Comparison of ENCODE assay signal across 10 mouse cellular contexts in the genomic region with DNA sequence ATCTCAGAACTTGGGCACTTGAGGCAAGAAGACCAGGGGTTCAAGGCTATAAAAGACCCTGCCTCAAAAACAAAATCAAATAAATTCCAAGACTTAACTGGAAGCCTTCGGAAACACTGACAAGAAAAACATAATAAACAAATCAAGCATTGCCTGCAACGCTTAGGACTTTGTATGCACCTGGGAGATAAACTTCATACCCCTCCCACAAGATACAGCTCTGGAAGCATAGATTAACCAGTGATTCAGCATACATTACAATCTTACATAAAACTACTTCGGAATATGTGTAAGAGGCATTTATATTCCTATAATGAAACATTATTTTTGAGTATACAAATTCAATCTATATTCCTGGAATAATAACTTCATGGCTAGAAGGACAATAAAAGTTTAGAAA. TPM values are rescaled to one million over a fixed set of nuclear protein-coding genes. Genes with fewer than 3 reads are reported as not detected.
A peak's percentile ranks its signal among the peaks of the same experiment; 100 is the strongest.
DNase-seq lines count a peak whose midpoint lies in the region; ATAC-seq and TF ChIP-seq lines count a peak whose summit lies in the region.
"Had no signal": no experiment of that assay in that cellular context is flagged by ENCODE, and none has a peak within 500 bp of the region (broad histone marks: within the 10 kb centered on the region; RNA-seq: fewer than 3 reads in every experiment).

No protein-coding gene starts in this region.

- no peak overlapping the region for H3K4me3 ChIP-seq in hindbrain, postnatal 0 days (ENCODE audit: low read length)
- no peak overlapping the region for H3K4me3 ChIP-seq in hindbrain, embryonic 14.5 days (replicated peaks; ENCODE audit: low read length)
- no peak overlapping the region for H3K4me3 ChIP-seq in midbrain, embryonic 11.5 days (ENCODE audit: low read depth, low read length)
- no peak overlapping the region for H3K4me3 ChIP-seq in midbrain, embryonic 16.5 days (ENCODE audit: low read depth, low read length)
- H3K4me3 ChIP-seq in limb, embryonic 10.5 days = peak overlapping the region; percentile 99; the same call in 1 of the 2 replicates
- no peak overlapping the region for H3K4me3 ChIP-seq in stomach, embryonic 15.5 days (replicated peaks)

- H3K9me3 ChIP-seq in hindbrain, postnatal 0 days (ENCODE audit: low read length) = no peaks in the 10 kb centered on the region
- no peaks in the 10 kb centered on the region for H3K9me3 ChIP-seq in hindbrain, embryonic 14.5 days (ENCODE audit: control insufficient read depth, low read length)
- H3K9me3 ChIP-seq in midbrain, embryonic 11.5 days (ENCODE audit: control insufficient read depth, low read length) = no peaks in the 10 kb centered on the region
- no peaks in the 10 kb centered on the region for H3K9me3 ChIP-seq in midbrain, embryonic 16.5 days (replicated peaks; ENCODE audit: control insufficient read depth, low read length, poor library complexity, severe bottlenecking)
- H3K9me3 ChIP-seq in limb, embryonic 10.5 days (replicated peaks) = no peaks in the 10 kb centered on the region
- no peaks in the 10 kb centered on the region for H3K9me3 ChIP-seq in stomach, embryonic 15.5 days
- H3K9me3 ChIP-seq: midbrain, embryonic 15.5 days had no signal

- no peaks in the 10 kb centered on the region for H3K36me3 ChIP-seq in hindbrain, postnatal 0 days (ENCODE audit: insufficient read depth, low read length)
- no peaks in the 10 kb centered on the region for H3K36me3 ChIP-seq in hindbrain, embryonic 14.5 days (replicated peaks; ENCODE audit: control insufficient read depth, insufficient read depth)
- H3K36me3 ChIP-seq in midbrain, embryonic 11.5 days (ENCODE audit: control insufficient read depth, insufficient read depth, low read length) = peaks cover under 1% of the 10 kb centered on the region
- H3K36me3 ChIP-seq in midbrain, embryonic 16.5 days (ENCODE audit: control insufficient read depth, insufficient read depth, low read length) = no peaks in the 10 kb centered on the region
- peaks cover 44% of the 10 kb centered on the region for H3K36me3 ChIP-seq in limb, embryonic 10.5 days
- H3K36me3 ChIP-seq in stomach, embryonic 15.5 days = no peaks in the 10 kb centered on the region
- H3K36me3 ChIP-seq: midbrain, embryonic 15.5 days had no signal

- ATAC-seq in hindbrain, postnatal 0 days = no peak
- no peak for ATAC-seq in hindbrain, embryonic 14.5 days (ENCODE audit: low FRiP score)
- ATAC-seq in midbrain, embryonic 11.5 days (ENCODE audit: low FRiP score) = no peak
- ATAC-seq in midbrain, embryonic 16.5 days = no peak
- no peak for ATAC-seq in stomach, embryonic 15.5 days (ENCODE audit: insufficient read depth, low FRiP score, low read depth)
- ATAC-seq: lung, postnatal 0 days; midbrain, embryonic 15.5 days had no signal

- peak overlapping the region; percentile 100; the same call in 1 of the 2 replicates for H3K4me2 ChIP-seq in hindbrain, postnatal 0 days (ENCODE audit: low read depth, low read length)
- no peak overlapping the region for H3K4me2 ChIP-seq in hindbrain, embryonic 14.5 days (replicated peaks)
- 0 out of 2 replicates have a peak overlapping the region, but pooled peaks have one; percentile 4 for H3K4me2 ChIP-seq in midbrain, embryonic 11.5 days
- no peak overlapping the region for H3K4me2 ChIP-seq in midbrain, embryonic 16.5 days (ENCODE audit: low read length)
- peak overlapping the region; percentile 10; the same call in 1 of the 2 replicates for H3K4me2 ChIP-seq in stomach, embryonic 15.5 days

- WGBS in hindbrain, postnatal 0 days = 71% methylated on average over 3 of the region's 3 CpGs
- WGBS in hindbrain, embryonic 14.5 days = 81% methylated on average over 3 of the region's 3 CpGs
- WGBS in midbrain, embryonic 11.5 days = 79% methylated on average over 3 of the region's 3 CpGs
- 79% methylated on average over 3 of the region's 3 CpGs for WGBS in midbrain, embryonic 16.5 days
- 69% methylated on average over 3 of the region's 3 CpGs for WGBS in limb, embryonic 10.5 days
- 45% methylated on average over 3 of the region's 3 CpGs for WGBS in stomach, embryonic 15.5 days

- H3K27me3 ChIP-seq in hindbrain, postnatal 0 days (ENCODE audit: insufficient read depth, low read length) = no peaks in the 10 kb centered on the region
- H3K27me3 ChIP-seq in hindbrain, embryonic 14.5 days (ENCODE audit: control insufficient read depth, insufficient read depth, low read length) = no peaks in the 10 kb centered on the region
- H3K27me3 ChIP-seq in midbrain, embryonic 11.5 days (ENCODE audit: control insufficient read depth, insufficient read depth, low read length) = no peaks in the 10 kb centered on the region
- no peaks in the 10 kb centered on the region for H3K27me3 ChIP-seq in midbrain, embryonic 16.5 days (ENCODE audit: control insufficient read depth, insufficient read depth, low read depth, low read length)
- H3K27me3 ChIP-seq in limb, embryonic 10.5 days (ENCODE audit: low read depth, poor library complexity, severe bottlenecking) = no peaks in the 10 kb centered on the region
- H3K27me3 ChIP-seq in stomach, embryonic 15.5 days (replicated peaks) = no peaks in the 10 kb centered on the region
- H3K27me3 ChIP-seq: midbrain, embryonic 15.5 days had no signal

- H3K4me1 ChIP-seq in hindbrain, postnatal 0 days (ENCODE audit: insufficient read depth, low read length) = no peaks in the 10 kb centered on the region
- H3K4me1 ChIP-seq in hindbrain, embryonic 14.5 days (replicated peaks; ENCODE audit: control insufficient read depth, insufficient read depth, low read length) = peaks cover 9% of the 10 kb centered on the region
- H3K4me1 ChIP-seq in midbrain, embryonic 11.5 days (ENCODE audit: control insufficient read depth, insufficient read depth, low read length) = peaks cover 12% of the 10 kb centered on the region; the same call in 1 of the 2 replicates
- H3K4me1 ChIP-seq in midbrain, embryonic 16.5 days (ENCODE audit: control insufficient read depth, insufficient read depth, low read length) = peaks cover 5% of the 10 kb centered on the region
- H3K4me1 ChIP-seq in limb, embryonic 10.5 days = peaks cover 40% of the 10 kb centered on the region
- H3K4me1 ChIP-seq in stomach, embryonic 15.5 days = peaks cover 5% of the 10 kb centered on the region; the same call in 1 of the 2 replicates

- DNase-seq in hindbrain, postnatal 0 days (ENCODE audit: low spot score) = no peak
- no peak for DNase-seq in hindbrain, embryonic 14.5 days (ENCODE audit: low spot score)
- DNase-seq in midbrain, embryonic 11.5 days (ENCODE audit: low spot score, missing footprints) = no peak
- no peak for DNase-seq in limb, embryonic 10.5 days (ENCODE audit: low spot score)
- no peak for DNase-seq in cerebellum, adult 9-10 months
- DNase-seq: gastrocnemius, postnatal 10 days had no signal

- no peak overlapping the region for H3K9ac ChIP-seq in hindbrain, postnatal 0 days (replicated peaks; ENCODE audit: low read length)
- no peak overlapping the region for H3K9ac ChIP-seq in hindbrain, embryonic 14.5 days
- H3K9ac ChIP-seq in midbrain, embryonic 11.5 days (ENCODE audit: low read length) = no peak overlapping the region
- H3K9ac ChIP-seq in midbrain, embryonic 16.5 days (ENCODE audit: low read depth, low read length) = no peak overlapping the region
- H3K9ac ChIP-seq in stomach, embryonic 15.5 days = no peak overlapping the region

- no peak for TF ChIP-seq CTCF in hindbrain, postnatal 0 days (IDR thresholded peaks at IDR 0.05; ENCODE audit: low read depth)

- H3K27ac ChIP-seq in hindbrain, postnatal 0 days = no peak overlapping the region
- no peak overlapping the region for H3K27ac ChIP-seq in hindbrain, embryonic 14.5 days
- no peak overlapping the region for H3K27ac ChIP-seq in midbrain, embryonic 11.5 days (ENCODE audit: low read depth, low read length)
- H3K27ac ChIP-seq in midbrain, embryonic 16.5 days (ENCODE audit: low read length) = no peak overlapping the region
- H3K27ac ChIP-seq in limb, embryonic 10.5 days = no peak overlapping the region
- H3K27ac ChIP-seq in stomach, embryonic 15.5 days = no peak overlapping the region

RNA-seq across cellular contexts. Expression of gene E2f3, which starts 3.5 kb away (rescaled TPM):
- 9.5 and 12.4 TPM in 2 replicates for total RNA-seq in hindbrain, postnatal 0 days (2014; rRNA removed)
- 3.5 and 3.8 TPM in 2 replicates for polyA plus RNA-seq in hindbrain, postnatal 0 days (2015; fragmentation: Nextera tagmentation; extraction: Ambion mirVana)
- polyA plus RNA-seq in hindbrain, embryonic 14.5 days (2014; fragmentation: Nextera tagmentation; extraction: Ambion mirVana) = 5.1 and 5.2 TPM in 2 replicates
- 16.5 and 17.7 TPM in 2 replicates for polyA plus RNA-seq in midbrain, embryonic 11.5 days (2014; fragmentation: Nextera tagmentation; extraction: Ambion mirVana)
- 4.0 and 4.4 TPM in 2 replicates for polyA plus RNA-seq in midbrain, embryonic 16.5 days (2015; fragmentation: Nextera tagmentation; extraction: Ambion mirVana)
- polyA plus RNA-seq in limb, embryonic 10.5 days (2016; fragmentation: Nextera tagmentation; extraction: Ambion mirVana) = 22.5 and 23.2 TPM in 2 replicates
- 9.4 and 11.2 TPM in 2 replicates for polyA plus RNA-seq in stomach, embryonic 15.5 days (2015; fragmentation: Nextera tagmentation; extraction: Ambion mirVana)

Comparison
In these comparisons a context has a peak if more than half of its experiments do, and no peak if none do; other contexts are left out.
1. H3K4me2 ChIP-seq: peak in hindbrain, postnatal 0 days (single experiment), midbrain, embryonic 11.5 days (single experiment) and stomach, embryonic 15.5 days (single experiment); none in hindbrain, embryonic 14.5 days (single experiment) and midbrain, embryonic 16.5 days (single experiment).